Mouse (Mus musculus) gonadal fat pad, adult 2 months (tissue): ENCODE results near the gene Tmem121. TPM values are rescaled to one million over a fixed set of nuclear protein-coding genes. Genes with fewer than 3 reads are reported as not detected.

Experiments used
- DNase-seq: peaks from one replicate; pipeline ENCODE4 v3.0.0-alpha.2; 2012; ENCODE audit warnings: low read depth
- polyA plus RNA-seq: library from polyadenylated mRNA; depleted of rRNA; stranded (reverse); fragments of >200 nt; gene quantifications from 2 replicates; pipeline ENCODE4 v1.2.3, GENCODE M21; 2012; rRNA removed

The Tmem121 gene
- 0.89 and 1.0 TPM in 2 replicates for polyA plus RNA-seq

DNA sequence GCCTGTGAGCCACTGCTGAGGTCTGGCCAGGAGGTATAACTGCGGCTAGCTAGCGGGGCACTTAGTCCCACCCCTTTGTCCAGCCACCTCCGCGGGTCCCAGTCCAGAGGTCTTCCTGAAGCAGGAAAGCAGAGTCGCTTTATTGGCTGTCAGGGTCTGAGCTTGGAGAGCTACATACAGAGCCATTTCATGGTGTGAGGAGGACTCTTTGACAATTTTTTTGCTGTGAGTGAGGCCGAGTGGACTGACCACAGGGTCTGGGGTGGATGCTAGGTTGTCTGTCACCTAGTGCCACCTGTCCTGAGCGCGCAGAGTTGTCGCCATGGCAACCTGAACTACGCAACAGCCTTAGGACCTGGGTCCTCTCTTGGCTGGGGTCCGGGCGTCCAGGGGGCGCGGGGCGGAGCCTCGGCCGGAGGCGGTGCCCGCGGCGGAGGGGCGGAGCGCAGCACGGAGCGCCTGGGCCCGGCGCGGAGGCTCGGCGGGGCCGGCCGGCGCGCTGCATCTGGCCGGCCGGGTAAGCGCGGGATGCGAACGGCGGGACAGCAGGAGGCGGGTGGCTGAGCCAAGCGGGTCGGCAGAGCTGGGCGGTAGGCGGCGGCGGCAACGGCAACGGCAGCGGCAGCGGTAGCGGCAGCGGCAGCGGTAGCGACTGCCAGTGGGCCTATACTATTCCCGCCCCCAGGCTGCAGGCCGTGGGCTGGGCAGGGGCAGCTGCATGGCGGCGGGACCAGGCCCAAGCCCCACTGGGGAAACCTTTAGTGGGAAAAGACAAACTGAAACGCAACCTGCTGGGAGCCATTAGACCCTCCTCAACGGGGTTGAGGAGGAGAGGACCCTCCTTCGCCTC lies at the start of gene Tmem121:
Gene Tmem121, plus strand, starts transcription at position 489 of the 850 bp plus-strand sequence.
- no peak for DNase-seq

DNA sequence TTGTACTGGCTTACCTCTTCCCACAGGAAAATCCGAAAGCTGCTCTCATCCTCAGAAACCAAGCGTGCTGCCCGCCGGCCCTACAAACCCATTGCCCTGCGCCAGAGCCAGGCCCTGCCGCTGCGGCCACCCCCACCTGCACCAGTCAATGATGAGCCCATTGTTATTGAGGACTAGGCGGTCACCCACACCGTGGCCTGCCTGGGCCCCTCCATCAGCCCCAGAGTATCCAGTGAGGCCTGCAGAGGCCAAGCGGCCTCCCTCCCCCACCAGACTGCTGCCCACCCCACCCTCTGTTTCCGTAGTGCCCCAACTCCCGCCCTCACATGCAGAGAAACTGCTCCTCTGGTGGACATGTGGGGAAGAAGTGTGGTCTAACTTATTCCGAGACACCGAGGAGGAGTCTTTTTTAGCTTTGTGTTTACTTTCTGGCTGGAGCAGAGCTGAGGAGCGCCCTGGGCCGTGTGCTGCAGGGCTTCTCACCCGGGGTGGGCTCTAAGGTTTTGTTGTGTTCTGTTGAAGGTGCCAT lies 49.2 kb upstream of the Tmem121 start:
- no peak for DNase-seq

DNA sequence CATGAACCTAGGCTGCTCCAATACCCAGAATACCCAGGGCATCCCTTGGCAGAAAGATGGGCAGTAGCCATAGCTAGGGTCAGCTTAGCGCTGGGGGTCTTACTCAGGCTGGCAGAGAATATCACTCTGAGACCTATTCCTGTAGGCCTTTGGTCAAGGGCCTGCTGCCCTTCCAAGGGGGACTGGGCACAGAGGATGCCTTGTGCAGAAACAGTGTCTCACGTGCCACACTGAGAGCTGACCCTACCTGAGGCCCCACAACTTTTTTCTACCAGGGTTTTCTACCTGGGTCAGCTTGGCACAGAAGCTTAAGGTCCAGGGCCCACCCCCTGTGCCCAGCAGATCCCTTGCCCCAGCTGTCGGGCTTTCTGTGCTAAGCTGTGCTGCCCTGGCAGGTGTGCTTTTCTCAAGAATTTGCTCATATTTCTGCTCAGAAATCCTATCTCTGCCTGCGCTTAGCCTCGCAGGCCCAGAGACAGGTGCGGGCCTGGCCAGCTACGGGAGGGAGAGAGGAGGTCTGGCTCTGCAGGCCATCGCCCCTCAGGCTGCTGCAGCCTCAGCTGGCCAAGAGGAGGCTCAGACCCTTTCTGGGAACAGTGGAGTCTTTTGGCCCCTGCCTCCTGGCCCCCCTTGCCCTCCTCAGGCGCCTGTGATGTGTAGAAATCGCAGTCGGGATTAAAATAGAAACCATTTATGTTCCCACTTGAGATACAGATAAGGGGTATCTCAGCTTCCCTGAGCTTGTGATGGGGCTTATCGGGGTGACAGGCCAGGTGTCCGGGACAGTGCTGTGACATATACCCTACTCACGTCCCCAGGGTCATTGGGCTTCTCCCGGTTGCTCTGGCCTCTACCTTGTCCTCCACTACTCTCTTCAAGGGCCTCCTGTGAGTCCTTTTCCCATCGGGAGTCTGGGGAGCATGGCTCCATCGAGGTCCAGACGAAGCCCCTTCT lies 48.2 kb upstream of the Tmem121 start:
- no peak for DNase-seq

- DNase-seq, result no peak
Observed at GRCm38 (mm10) chr12:113138291-113138690, 47.4 kb upstream of the Tmem121 start.

DNA sequence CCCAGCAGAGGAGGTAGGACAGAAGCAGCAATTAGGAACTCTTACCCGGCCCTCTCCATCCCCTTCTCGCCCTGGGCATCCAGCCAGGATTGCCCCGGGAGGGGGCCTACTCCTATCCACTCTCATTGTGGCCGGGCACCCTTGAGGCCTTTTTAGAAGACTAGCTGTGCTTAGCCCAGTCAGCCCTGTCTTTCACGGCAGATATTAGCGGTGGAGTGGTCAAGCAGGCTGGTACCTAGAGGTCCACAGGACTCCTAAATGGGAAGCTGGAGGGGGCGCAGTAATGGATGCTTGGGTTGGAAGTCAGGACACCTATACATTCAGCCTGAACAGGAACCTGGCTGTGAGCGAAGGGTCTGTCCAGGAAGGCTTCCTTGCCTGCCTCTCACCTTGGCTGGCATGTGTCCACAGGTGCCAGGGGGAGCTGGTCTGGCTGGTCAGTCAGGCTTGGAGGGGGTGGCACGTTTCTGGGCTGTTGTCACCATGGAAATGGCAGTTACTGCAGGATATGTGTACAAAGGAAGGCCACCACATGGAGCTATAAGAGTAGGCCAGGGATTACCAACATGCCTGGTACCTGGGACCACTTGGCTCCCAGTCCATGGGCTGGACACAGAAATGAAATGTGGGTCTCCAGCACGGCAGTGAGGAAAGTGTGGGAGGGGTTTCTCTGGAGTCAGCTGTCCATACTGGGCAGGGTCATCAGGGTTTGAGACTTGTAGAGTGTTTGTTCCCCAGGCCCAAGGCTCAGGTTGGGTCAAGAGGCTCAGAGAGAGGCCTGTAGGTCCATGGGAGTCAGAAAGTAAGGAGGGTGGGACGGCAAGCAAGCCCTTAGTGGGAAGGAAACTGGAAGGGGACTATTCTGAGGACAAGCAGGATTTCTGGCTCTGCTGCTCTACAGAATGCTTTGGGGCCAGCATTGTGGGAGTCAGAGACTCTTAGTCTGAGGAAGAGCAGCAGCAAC lies 46.5 kb upstream of the Tmem121 start:
- no peak for DNase-seq

- DNase-seq, result no peak
Observed at GRCm38 (mm10) chr12:113139908-113140615, 45.7 kb upstream of the Tmem121 start, which contains the start of gene Crip2. Gene Crip2 (plus strand): TSS chr12:113140236.

DNA sequence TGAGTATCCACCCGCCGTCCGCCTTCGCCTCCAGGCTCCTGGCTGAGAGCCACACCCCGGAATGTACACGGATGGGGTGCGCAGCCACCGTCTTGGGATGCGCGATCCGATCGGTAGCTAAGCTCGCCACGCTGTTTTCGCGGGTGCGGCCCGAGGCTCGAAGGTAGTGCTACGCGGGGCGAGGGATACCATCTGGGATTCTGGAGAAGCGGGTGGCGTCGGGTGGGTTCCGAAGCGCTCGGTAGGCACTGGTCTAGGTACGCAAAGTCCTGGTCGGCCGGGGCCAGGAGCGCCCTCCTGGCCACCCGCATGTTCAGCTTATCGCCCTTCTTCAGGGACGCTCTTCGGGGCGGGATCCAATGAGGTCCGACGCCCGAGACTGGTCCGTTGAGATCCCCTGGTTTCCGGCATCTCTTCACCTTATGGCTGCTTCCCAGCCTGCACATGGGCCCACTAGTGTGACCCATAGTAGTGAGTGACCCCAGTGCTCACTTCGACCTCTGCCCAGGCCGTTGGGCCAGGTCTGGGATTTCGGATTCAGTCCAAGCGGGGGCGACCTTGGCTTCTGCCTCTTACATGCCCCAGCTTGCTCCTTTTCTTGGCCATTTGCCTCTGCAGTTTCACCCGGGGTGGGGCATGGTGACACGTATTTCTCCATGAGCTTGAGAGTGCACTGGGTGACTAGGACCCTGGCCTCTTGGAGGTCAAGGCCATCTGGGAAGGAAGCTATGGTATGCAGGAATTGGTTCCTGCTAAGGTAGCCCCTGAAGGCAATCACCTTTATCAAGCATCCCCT lies 44.9 kb upstream of the Tmem121 start:
- DNase-seq, result no peak

DNA sequence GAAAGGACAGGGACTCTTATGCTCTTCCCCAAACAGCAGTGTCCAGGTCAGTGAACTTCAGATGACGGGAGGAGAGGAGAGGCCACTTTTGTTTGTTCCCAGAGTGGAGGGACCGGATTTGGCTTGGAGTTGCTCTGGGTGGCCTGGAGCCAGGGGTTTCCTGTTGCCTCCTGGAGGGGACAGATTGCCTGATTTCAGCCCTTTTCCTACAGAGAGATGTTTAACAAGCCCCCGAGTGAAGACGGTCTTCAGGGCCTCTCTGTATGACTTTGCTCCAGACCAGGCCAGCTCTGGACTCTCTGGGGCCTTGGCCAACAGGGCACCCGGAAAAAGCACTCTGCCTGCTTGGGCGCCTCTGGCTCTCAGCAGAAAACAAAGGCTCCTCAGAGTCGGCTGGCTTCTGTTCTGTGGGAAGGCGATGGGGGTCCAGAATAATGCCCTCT lies 44.2 kb upstream of the Tmem121 start:
- no peak for DNase-seq

GRCm38 (mm10) chr12:113142021-113142975 lies 43.4 kb upstream of the Tmem121 start:
- DNase-seq, result no peak

- DNase-seq, result no peak
Observed at GRCm38 (mm10) chr12:113143164-113143563, 42.6 kb upstream of the Tmem121 start.

DNA sequence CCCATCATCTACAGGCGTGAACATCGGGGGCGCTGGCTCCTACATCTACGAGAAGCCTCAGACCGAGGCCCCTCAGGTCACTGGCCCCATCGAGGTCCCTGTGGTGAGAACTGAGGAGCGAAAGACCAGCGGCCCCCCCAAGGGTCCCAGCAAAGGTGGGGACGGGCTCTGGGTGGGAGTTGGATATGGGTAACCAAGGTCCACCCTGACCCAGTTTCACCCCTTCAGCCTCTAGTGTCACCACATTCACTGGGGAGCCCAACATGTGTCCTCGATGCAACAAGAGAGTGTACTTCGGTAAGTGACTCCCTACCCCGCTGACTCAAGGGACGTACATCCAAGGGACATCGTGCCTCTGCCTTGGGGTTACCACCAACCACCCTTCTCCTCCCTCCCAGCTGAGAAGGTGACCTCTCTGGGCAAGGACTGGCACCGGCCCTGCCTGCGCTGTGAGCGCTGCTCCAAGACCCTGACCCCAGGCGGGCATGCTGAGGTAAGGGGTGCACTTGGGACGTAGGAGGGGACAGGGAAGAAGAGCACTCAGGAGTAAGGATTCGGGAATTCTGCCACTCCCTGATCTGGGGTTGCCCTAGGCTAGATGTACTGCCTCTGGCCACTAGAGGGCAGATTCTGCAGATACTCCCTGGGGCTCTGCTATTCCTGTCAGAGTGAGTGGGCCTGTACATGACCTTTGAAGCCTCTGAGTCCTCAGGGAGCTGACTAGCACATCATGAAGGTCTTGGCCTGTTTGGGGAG lies 41.6 kb upstream of the Tmem121 start:
- DNase-seq, result no peak

DNA sequence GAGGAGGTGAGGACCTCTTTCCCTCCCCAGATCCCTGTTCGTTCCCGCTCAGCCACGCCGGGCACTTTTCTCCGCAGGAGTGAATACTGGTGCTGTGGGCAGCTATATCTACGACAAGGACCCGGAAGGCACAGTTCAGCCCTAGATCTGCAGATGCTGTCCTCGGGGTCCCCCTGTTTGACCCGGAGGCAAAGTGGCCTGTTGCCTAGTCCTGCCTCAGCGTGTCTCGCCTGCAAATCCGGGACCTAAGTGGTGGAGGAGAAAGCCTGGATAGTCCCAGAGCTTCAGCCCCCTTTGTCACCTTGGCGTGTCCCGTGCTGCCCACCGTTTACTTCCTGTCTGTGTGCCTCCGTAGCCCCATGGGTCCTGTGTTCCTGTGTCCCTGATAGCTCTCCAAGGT lies 40.8 kb upstream of the Tmem121 start:
- no peak for DNase-seq

DNA sequence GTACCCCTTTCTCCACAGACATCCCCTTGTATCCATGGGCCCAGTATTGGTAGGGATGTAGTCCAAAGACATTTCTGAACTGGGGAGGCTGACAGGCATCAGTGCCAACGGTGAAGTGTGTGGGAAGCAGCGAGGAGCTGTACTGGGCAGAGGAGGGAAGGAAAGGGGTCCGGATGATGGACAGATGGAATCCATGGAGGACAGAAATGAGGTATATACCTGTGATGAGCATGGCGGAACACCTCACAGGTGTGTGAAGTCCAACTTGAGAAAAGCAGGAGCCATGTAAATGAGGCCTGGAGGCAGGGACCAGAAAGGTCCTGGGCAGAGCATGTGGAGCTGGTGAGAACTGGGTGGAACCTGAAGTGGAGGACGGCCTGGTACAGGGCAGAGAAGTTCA lies 40.1 kb upstream of the Tmem121 start:
- DNase-seq, result no peak

DNA sequence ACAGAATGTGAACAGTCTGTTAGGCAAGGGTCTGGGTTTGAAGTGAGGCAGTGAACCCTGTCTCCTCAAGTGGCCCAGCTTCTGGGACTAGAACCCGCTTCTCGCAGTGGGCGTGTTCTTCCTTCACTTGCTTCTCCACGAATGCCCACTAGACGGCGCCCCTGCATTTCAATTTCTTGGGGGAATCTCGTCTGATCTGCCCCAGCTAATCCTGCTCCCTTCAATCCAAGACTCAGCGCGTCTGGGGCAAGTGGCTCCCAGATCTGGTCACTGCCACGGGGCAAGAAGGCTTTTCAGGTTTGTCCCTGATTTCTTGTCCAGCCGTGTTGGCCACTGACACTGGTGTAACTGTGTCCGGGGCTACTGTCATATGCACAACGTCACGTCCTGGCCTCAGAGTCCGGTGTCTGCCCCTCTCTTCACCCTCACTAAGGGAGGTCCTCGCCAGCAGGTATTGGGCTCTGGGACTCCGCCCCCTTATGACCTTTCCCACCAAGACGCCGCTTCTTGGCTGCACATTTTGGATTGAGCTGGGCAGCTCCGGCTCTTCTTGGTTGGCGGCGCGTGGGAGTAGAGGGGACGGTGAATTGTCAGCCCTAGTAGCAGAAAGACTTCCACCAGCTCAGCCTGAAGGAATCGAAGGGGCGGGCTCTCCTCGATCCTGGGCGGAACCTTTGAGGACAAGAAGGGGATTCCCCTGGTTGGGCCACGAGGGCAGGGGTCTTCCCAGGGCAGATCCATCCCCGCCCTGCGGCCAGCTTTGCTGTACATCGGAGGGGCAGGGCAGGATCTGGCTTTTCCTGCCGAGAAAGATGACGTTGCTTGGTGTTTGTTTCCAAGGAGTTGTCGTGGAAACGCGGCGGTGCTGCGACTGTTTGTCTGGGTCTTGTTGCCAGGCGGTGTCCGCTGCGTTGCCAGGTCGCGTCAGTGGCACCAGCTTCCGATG lies 39.3 kb upstream of the Tmem121 start, which contains the start of gene Crip1:
Gene Crip1, plus strand, starts transcription at position 205 of the 946 bp plus-strand sequence.
- no peak for DNase-seq

GRCm38 (mm10) chr12:113147481-113147880 lies 38.2 kb upstream of the Tmem121 start:
- DNase-seq, result no peak

GRCm38 (mm10) chr12:113148381-113149035 lies 37.2 kb upstream of the Tmem121 start:
- DNase-seq, result no peak
